Mouse (Mus musculus): ENCODE measurements around the gene Sgms2.

The Sgms2 gene

GRCm38 (mm10) chr3:131485388-131485787, 5.8 kb downstream of the Sgms2 start:
- DNase-seq = no peak

- no peak for DNase-seq
Measured at GRCm38 (mm10) chr3:131483650-131484049, 7.6 kb downstream of the Sgms2 start.

- no peak for DNase-seq
Measured at GRCm38 (mm10) chr3:131481976-131482712, 9.1 kb downstream of the Sgms2 start.

GRCm38 (mm10) chr3:131480659-131481058, 10.6 kb downstream of the Sgms2 start:
- peak in 1 of 2 experiments; percentile 15 for DNase-seq

GRCm38 (mm10) chr3:131479415-131479814, 11.8 kb downstream of the Sgms2 start:
- DNase-seq = no peak

GRCm38 (mm10) chr3:131476002-131476401, 15.2 kb downstream of the Sgms2 start:
- DNase-seq = no peak

GRCm38 (mm10) chr3:131474526-131474925, 16.7 kb downstream of the Sgms2 start:
- no peak for DNase-seq

GRCm38 (mm10) chr3:131473496-131473895, 17.7 kb downstream of the Sgms2 start:
- DNase-seq = no peak

- peak in 1 of 2 experiments; percentile 12 for DNase-seq
Measured at GRCm38 (mm10) chr3:131471836-131472235, 19.4 kb downstream of the Sgms2 start.

GRCm38 (mm10) chr3:131471435-131471834, 19.8 kb downstream of the Sgms2 start:
- no peak for DNase-seq

GRCm38 (mm10) chr3:131470837-131471236, 20.4 kb downstream of the Sgms2 start:
- DNase-seq = no peak

- no peak for DNase-seq
Measured at GRCm38 (mm10) chr3:131469636-131470035, 21.6 kb downstream of the Sgms2 start.

GRCm38 (mm10) chr3:131466371-131466770, 24.8 kb downstream of the Sgms2 start:
- DNase-seq = no peak

- DNase-seq = no peak
Measured at GRCm38 (mm10) chr3:131465536-131466260, 25.5 kb downstream of the Sgms2 start.

- DNase-seq = no peak
Measured at GRCm38 (mm10) chr3:131372996-131373395, 118.2 kb downstream of the Sgms2 start.

- no peak for DNase-seq
Measured at GRCm38 (mm10) chr3:131368678-131369077, 122.5 kb downstream of the Sgms2 start.

- DNase-seq = no peak
Measured at GRCm38 (mm10) chr3:131367452-131367851, 123.8 kb downstream of the Sgms2 start.

GRCm38 (mm10) chr3:131364632-131365446, 126.4 kb downstream of the Sgms2 start:
- DNase-seq = no peak

- no peak for DNase-seq
Measured at GRCm38 (mm10) chr3:131364194-131364593, 127.0 kb downstream of the Sgms2 start.

GRCm38 (mm10) chr3:131363602-131364001, 127.6 kb downstream of the Sgms2 start:
- peak in 1 of 2 experiments; percentile 12 for DNase-seq

GRCm38 (mm10) chr3:131361960-131362359, 129.3 kb downstream of the Sgms2 start:
- no peak for DNase-seq

- no peak for DNase-seq
Measured at GRCm38 (mm10) chr3:131359011-131359410, 132.2 kb downstream of the Sgms2 start.

GRCm38 (mm10) chr3:131358205-131358604, 133.0 kb downstream of the Sgms2 start:
- no peak for DNase-seq

Data from cerebellum, postnatal 25 days (tissue).